Mouse (Mus musculus): ENCODE data around the gene Esp8.
"Not testable (repeated sequence)": the region's sequence is repeated elsewhere in the genome, so short reads cannot be mapped to it uniquely, and the experiment has no call there.

Esp8 gene

DNA sequence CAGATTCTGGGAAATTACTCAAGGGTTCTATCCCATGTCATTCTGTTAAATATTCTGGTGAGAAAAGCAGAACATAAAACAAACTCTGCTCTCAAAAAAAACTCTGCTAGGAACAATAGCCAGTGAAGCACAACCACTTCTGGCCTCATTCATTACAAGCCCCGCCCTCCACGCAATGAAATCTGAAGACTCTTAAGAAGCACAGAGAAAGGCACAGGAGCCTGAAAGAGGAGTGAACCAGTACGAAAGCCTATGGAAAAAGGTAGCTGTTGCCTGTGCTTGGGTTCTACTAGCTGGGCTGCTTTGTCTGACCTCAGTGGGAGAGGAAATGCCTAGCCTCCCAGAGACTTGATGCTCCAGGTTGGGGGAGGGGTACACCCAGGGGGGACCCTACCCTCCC lies at the start of gene Esp8:
Esp8 (plus strand) TSS at position 205 of the 400 bp plus-strand sequence.
- no peak for DNase-seq

DNA sequence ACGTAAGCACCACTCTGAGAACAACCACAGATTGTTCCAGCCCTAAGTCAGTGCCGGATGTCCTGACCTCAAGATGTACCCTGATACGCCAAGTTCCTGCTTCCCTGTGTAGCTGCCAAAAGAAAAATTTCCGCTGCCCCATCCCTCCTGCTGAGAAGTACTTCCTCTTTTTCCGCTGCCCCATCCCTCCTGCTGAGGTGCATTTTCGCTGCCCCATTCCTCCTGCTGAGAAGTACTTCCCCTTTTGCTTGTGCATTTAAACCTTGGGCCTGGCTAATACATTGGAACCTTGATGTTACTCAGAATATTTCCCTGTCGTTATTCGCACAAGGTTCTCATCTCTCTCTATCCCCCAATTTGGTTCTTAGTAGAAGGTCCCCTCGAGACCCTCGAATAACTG lies 36.3 kb upstream of the Esp8 start:
- DNase-seq, result not testable (repeated sequence)

DNA sequence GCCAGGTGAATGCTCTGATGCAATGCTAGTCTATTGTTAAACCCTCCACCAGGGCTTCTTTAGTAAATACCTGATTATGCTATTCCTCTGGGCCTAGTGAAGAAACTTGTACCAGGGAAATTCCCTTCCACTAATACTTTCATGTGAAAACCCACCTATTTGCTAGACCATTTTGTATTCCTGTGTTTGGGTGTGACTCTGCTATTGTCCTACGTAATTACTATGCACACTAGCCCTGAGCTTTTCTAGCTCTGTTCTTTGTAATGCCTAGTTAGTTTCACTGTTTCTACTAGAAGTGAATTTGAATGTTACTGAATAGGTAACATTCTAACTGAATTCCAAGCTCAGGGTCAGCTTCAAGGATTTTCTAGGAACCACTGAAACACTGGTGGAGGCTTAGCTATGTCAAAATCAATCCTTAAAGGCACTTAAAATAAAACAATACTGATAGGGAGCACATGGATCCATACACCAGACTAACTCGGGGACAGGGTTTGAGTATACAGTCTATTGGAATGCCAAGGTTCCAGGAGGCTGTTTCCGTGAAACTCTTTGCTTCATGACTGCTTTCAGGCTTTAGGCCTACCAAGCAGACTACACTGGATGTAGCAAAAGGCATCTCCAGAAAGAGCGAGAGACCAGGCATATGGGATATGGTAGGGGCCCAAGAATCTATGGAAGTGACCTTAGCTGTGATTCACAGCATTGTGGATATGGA lies 24.2 kb upstream of the Esp8 start:
- DNase-seq, result not testable (repeated sequence)

DNA sequence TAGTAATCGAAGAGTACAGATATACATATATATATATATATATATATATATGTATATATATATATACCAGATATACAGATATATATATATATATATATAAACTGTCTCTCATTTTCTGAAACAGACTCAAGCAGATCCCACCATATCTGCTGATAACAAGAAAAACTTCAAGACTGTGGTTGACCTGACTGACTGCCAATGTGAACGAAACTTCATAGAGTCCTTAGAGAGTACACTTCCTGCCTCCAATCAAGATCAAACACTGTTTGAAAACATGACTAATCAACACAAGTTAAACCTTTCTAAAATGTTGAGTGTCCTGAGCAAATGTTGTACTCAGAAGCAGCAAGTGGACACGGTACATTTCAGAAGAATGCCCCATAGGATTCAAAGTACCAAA lies 10.0 kb downstream of the Esp8 start:
- no peak for DNase-seq

DNA sequence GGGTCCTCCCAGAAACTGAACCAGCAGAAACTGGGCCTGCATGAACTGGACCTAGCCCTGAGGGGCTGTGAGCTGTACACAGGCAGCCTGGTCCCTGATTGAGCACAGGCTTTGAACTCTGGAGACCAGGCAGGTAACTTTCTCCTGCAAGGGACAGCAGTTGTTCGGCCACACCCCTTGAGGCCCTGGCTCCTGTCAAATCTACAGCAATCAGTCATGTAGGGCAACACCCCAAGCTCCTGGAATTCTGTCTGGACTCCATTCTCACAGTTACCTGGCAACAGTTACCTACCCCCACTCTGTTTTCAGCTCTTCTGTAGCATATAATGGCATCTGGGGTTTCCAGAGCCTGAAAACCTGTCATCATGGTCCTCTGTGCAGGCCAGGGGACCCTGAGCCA lies 11.3 kb downstream of the Esp8 start:
- no peak for DNase-seq

DNA sequence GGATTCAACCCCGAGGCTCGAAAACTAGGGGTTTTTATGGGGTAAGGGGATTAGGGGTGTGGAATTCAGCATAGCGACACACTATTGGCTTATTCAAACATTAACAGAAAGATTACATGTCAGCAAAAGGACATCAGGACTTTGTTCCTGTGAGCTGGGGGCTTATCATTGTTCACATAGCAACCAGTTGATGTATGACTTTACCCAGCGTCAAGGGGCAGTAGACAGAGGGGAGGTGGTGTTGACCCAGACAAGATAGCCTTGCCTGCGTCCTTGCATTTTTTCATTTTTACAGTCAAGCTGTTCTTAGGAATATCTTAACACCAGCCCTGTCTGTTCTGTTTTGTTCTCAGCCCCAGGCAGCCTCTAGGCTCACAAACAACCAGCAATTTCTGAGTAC lies 27.2 kb downstream of the Esp8 start:
- not testable (repeated sequence) for DNase-seq

DNA sequence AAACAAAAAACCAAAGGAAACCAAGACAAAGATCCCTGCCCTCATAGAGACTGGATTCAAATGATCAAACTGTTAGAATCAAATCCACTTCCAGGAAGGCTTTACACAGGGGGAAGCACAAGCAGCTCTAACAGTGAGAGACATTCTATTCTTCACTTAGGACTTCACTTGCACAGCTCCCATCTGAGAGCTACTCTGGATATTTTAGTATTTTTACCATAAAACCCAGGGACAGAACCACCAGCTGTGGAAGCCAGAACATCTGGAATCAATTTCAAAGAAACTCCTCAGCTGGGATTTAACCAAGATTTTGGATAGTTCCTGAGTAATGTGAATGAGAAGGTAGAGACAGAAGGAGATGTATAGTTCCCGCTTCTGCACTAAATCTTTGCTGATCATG lies 33.6 kb downstream of the Esp8 start:
- no peak for DNase-seq

DNA sequence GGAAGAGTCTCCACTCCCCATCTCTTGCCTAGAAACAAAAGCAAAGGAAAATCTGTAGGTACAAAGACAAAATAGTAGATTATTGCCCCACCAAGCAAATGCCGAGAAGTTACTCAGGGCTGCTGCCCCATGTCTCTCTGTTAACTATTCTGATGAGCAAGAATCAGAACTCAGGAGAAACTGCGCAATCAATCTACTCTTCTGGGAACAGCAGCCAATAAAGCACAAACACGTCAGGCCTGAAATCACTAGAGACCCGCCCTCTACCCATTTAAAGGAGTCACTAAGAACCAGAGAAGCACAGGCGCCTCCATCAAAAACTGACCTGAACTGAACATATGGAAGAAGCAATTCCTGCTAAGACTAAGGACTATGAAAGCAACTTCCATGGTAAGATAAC lies 41.4 kb downstream of the Esp8 start, which contains the start of gene Esp6:
Esp6 (plus strand) TSS at position 301 of the 400 bp plus-strand sequence.
- DNase-seq, result no peak
